Mouse (Mus musculus) midbrain, embryonic 10.5 days (tissue): Measurements from ENCODE around the gene Nelfe. TPM values are rescaled to one million over a fixed set of nuclear protein-coding genes. Genes with fewer than 3 reads are reported as not detected.
A peak's percentile ranks its signal among the peaks of the same experiment; 100 is the strongest.

Experiments used
- DNase-seq: peaks from one replicate; pipeline ENCODE4 v3.0.0-alpha.2; 2017; ENCODE audit warnings: low spot score
- H3K27ac ChIP-seq: fragments of 300-500 bp; sonication (generic); replicated peaks from 2 replicates; pipeline ENCODE4 v1.5.1; 2016; ENCODE audit warnings: mild to moderate bottlenecking
- H3K27me3 ChIP-seq: fragments of 300-500 bp; sonication (generic); 2 replicates; pipeline ENCODE4 v1.6.1; 2016; ENCODE audit warnings: low read depth, mild to moderate bottlenecking; ENCODE audit not compliant: poor library complexity, severe bottlenecking
- H3K36me3 ChIP-seq: fragments of 300-500 bp; sonication (generic); 2 replicates; pipeline ENCODE4 v1.6.1; 2016; ENCODE audit warnings: mild to moderate bottlenecking, moderate library complexity
- H3K4me1 ChIP-seq: fragments of 300-500 bp; sonication (generic); 2 replicates; pipeline ENCODE4 v1.6.1; 2016
- H3K4me3 ChIP-seq: fragments of 300-500 bp; sonication (generic); 2 replicates; pipeline ENCODE4 v1.5.1; 2016; ENCODE audit warnings: mild to moderate bottlenecking, moderate library complexity
- H3K9me3 ChIP-seq: fragments of 300-500 bp; sonication (generic); replicated peaks from 2 replicates; pipeline ENCODE4 v1.6.1; 2016; ENCODE audit warnings: mild to moderate bottlenecking
- WGBS: fragments of 180-500 bp; shearing (Covaris S2); methylation state at CpG from one replicate; pipeline ENCODE4 v1.1.7; 2016; 5-methylcytosine and 5-hydroxymethylcytosine counted together
- polyA plus RNA-seq: library from polyadenylated mRNA; unstranded; fragments of >200 nt; fragmentation: Nextera tagmentation; extraction: Ambion mirVana; gene quantifications from 2 replicates; pipeline ENCODE4 v1.2.1, GENCODE M21; 2016

Nelfe gene
- polyA plus RNA-seq, 1 experiment from 2014 or later = 137 TPM

- Histone ChIP-seq H3K4me1 (peaks cover 9% of the 10 kb centered on the region), H3K36me3 (no peaks in the 10 kb centered on the region), H3K27ac (no peak overlapping the region), H3K27me3 (peaks cover 25% of the 10 kb centered on the region), H3K9me3 (no peaks in the 10 kb centered on the region), H3K4me3 (no peak overlapping the region)
- DNase-seq = no peak
- 89% methylated on average over 6 of the region's 6 CpGs for WGBS
Observed at GRCm38 (mm10) chr17:34884704-34885103, 34.5 kb downstream of the Nelfe start.

- Histone ChIP-seq H3K36me3 (no peaks in the 10 kb centered on the region), H3K4me3 (no peak overlapping the region), H3K27me3 (peaks cover 25% of the 10 kb centered on the region), H3K4me1 (peaks cover 9% of the 10 kb centered on the region), H3K27ac (no peak overlapping the region), H3K9me3 (no peaks in the 10 kb centered on the region)
- WGBS = 81% methylated on average over 3 of the region's 3 CpGs
- DNase-seq = no peak
Observed at GRCm38 (mm10) chr17:34885615-34886014, 35.4 kb downstream of the Nelfe start.

GRCm38 (mm10) chr17:34887942-34888341 is 37.8 kb downstream of the Nelfe start:
- H3K36me3 ChIP-seq = no peaks in the 10 kb centered on the region
- H3K27ac ChIP-seq = no peak overlapping the region
- no peak overlapping the region for H3K4me3 ChIP-seq
- no peaks in the 10 kb centered on the region for H3K9me3 ChIP-seq
- H3K4me1 ChIP-seq = peaks cover under 1% of the 10 kb centered on the region; the same call in 1 of the 2 replicates
- peaks cover 8% of the 10 kb centered on the region; the same call in 1 of the 2 replicates for H3K27me3 ChIP-seq
- 84% methylated on average over 5 of the region's 5 CpGs for WGBS
- DNase-seq = no peak

DNA sequence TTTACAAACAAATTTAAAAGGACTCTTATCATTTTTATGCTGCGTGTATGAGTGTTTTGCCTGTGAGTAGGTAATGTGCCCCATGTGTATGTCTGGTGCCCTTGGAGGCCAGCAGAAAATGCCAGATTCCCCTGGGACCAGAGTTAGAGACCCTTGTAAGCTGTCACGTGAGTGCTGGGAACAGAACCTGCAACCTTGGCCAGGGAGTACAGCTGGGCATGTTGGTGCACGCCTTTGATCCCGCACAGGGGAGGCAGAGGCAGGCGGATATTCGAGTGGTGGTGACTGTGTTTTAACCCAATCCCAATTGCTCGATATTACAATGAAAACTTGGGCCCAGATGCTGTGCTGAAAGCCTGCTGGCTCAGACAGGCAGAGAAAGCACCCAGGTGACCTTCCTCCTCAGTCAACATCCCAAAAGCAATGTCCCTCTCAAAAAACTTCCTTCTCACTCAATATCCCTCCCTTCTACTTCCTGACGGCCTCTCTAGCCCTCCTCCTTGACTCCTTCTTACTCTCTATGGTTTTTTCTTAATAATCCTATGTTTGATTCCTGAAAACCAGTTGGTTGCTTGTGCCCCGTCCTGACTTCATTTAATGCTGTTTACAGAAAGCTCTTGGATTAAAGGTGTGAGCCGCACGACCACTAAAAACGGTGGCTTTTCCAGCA is 40.0 kb downstream of the Nelfe start:
- DNase-seq = no peak
- H3K36me3 ChIP-seq = no peaks in the 10 kb centered on the region
- H3K4me3 ChIP-seq = no peak overlapping the region
- no peaks in the 10 kb centered on the region for H3K27me3 ChIP-seq
- peaks cover 22% of the 10 kb centered on the region for H3K4me1 ChIP-seq
- 89% methylated on average over 12 of the region's 12 CpGs for WGBS
- no peaks in the 10 kb centered on the region for H3K9me3 ChIP-seq
- no peak overlapping the region for H3K27ac ChIP-seq

GRCm38 (mm10) chr17:34891377-34891776 is 41.2 kb downstream of the Nelfe start:
- H3K9me3 ChIP-seq = peaks cover 6% of the 10 kb centered on the region; the same call in 1 of the 2 replicates

DNA sequence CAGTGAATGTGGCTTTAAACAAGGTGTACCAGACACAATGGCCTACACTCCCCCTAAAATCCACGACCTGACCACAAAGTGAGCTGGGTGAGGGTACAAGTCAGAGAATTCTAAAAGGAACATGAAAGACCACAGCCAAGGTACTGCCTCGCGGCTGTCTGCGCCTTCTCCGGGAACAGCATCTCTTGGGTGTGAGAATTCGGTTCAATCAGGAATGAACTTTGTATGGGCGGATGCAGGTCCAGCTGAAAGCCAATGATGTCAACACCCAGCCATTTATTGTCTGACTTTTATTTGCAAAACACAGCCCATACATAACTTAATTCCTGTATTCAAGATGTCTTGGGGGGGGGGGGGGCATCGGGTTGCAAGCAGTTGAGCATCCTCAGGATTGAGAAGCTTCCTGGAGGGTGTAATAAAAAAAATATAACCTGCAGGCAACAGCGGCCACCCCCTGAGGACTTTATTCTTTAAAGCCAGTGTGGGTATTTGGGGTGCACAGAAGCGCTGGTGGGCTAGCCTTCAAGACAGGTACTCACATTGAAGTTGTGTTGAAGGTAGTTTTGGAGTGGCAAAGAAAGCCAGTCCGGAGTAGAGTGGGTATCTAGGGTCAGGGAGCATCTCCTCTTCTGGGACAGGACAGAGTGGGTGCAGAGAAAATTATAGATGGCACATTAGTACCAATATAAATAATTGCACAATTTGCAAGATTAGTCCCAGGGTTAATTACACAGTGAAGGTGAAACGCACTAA is 43.1 kb downstream of the Nelfe start:
- WGBS = 76% methylated on average over 12 of the region's 12 CpGs
- peaks cover 49% of the 10 kb centered on the region for H3K4me1 ChIP-seq

More at GRCm38 (mm10) chr17:34891377-34891776, 41.2 kb downstream of the Nelfe start:
- Histone ChIP-seq H3K27ac (no peak overlapping the region), H3K4me1 (peaks cover 33% of the 10 kb centered on the region), H3K4me3 (no peak overlapping the region), H3K36me3 (peaks cover 11% of the 10 kb centered on the region), H3K27me3 (no peaks in the 10 kb centered on the region)
- 92% methylated on average over 2 of the region's 2 CpGs for WGBS
- no peak for DNase-seq

DNA sequence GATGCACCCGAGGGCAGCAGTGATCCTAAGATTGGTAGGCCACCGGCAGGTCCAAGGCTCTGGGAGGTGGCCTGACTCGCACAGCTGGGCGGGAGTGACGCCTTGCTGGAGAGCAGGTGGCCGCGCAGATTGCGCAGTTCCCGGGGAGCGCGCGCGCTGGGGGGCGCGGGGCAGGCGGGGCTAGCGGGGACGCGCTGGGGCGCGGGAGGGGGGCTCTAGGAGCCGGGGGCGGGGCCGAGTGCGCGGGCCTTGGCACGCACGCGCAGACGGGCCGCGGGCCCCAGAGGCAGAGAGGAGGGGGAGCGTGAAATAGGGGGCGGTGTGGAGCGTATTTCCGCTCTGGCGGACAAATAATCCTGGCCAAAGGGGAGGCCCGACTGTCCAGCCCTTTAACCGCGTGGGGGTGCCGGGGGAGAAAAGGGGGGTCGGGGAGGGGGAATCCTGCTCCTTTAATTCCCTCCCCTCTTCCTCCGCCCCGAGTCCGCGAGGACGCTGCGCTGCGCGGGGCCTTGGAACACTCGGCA is 43.9 kb downstream of the Nelfe start:
- peaks cover 7% of the 10 kb centered on the region; the same call in 1 of the 2 replicates for H3K9me3 ChIP-seq
- no peaks in the 10 kb centered on the region for H3K27me3 ChIP-seq
- peaks cover 16% of the 10 kb centered on the region for H3K36me3 ChIP-seq
- peak overlapping the region; percentile 98 for H3K27ac ChIP-seq
- H3K4me1 ChIP-seq = peaks cover 51% of the 10 kb centered on the region
- H3K4me3 ChIP-seq = peak overlapping the region; percentile 100
- peak; percentile 96 for DNase-seq
- WGBS = under 1% methylated on average over 39 of the region's 51 CpGs

More for the DNA sequence above, 43.1 kb downstream of the Nelfe start:
- no peak for DNase-seq
- peak overlapping the region; percentile 98 for H3K27ac ChIP-seq
- H3K4me3 ChIP-seq = peak overlapping the region; percentile 100
- peaks cover 7% of the 10 kb centered on the region; the same call in 1 of the 2 replicates for H3K9me3 ChIP-seq
- H3K36me3 ChIP-seq = peaks cover 16% of the 10 kb centered on the region
- no peaks in the 10 kb centered on the region for H3K27me3 ChIP-seq

GRCm38 (mm10) chr17:34894801-34895530 is 44.8 kb downstream of the Nelfe start:
- Histone ChIP-seq H3K9me3 (peaks cover 7% of the 10 kb centered on the region; the same call in 1 of the 2 replicates), H3K27ac (peak overlapping the region; percentile 98), H3K36me3 (peaks cover 16% of the 10 kb centered on the region), H3K4me3 (peak overlapping the region; percentile 100), H3K4me1 (peaks cover 59% of the 10 kb centered on the region), H3K27me3 (no peaks in the 10 kb centered on the region)
- WGBS = 9% methylated on average over 51 of the region's 51 CpGs
- DNase-seq = peak; percentile 53

GRCm38 (mm10) chr17:34895724-34896123 is 45.5 kb downstream of the Nelfe start:
- no peak for DNase-seq
- Histone ChIP-seq H3K9me3 (peaks cover 7% of the 10 kb centered on the region; the same call in 1 of the 2 replicates), H3K4me3 (peak overlapping the region; percentile 100), H3K27me3 (no peaks in the 10 kb centered on the region), H3K4me1 (peaks cover 66% of the 10 kb centered on the region), H3K36me3 (peaks cover 20% of the 10 kb centered on the region), H3K27ac (peak overlapping the region; percentile 98)
- whole genome bisulfite sequencing = 94% methylated on average over 15 of the region's 15 CpGs

DNA sequence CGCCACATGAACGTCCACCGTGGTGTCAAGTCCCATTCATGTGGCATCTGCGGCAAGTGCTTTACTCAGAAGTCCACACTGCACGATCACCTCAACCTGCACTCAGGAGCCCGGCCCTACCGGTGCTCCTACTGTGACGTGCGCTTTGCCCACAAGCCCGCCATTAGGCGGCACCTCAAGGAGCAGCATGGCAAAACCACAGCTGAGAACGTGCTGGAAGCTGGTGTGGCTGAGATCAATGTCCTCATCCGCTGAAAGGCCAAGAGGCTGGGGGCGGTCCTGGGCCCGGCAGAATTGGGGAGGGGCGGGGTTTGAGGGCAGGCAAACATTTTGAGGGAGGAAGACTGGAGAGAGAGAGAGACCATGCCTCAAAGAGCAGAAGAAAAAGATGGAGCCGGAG is 46.2 kb downstream of the Nelfe start:
- H3K9me3 ChIP-seq = peaks cover 7% of the 10 kb centered on the region; the same call in 1 of the 2 replicates
- peak overlapping the region; percentile 98 for H3K27ac ChIP-seq
- WGBS = 87% methylated on average over 17 of the region's 17 CpGs
- H3K4me1 ChIP-seq = peaks cover 67% of the 10 kb centered on the region
- H3K27me3 ChIP-seq = no peaks in the 10 kb centered on the region
- peaks cover 27% of the 10 kb centered on the region for H3K36me3 ChIP-seq
- H3K4me3 ChIP-seq = peak overlapping the region; percentile 100
- DNase-seq = no peak

DNA sequence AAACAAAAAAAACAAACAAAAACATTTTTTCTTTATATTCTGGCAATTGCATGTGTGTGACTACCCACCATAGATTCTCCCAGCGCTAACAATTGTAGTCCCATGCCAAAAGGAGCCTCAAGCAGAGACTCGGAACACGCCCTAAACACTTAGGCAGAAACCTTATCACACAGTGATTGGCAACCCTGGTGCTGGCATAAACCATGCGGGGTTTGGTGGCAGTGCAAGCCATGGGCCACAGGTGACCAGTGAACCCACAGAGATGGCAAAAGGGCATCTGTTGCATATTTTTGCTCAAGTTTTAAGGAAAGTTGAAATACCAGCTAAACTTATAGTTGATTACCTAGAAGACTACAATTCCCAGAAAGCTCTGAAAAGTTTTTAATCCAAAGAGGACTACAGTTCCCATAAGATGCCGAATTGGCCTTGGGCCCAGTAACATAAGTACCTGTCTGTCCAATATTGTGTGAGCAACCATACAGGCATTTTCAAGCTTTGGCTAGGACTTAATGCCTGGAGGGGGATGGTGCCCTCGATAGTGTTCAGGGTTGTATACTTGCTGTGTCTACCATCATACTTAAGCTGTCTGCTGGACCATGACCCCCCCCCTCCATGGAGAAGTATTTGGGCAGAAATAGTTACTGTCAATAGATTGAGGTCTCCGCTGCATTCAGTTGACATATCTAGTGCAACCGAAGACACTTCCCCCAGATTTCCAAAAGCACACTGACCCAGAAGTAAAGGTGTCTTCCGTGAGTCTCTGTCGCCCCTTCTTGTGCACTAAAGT is 47.4 kb downstream of the Nelfe start:
- DNase-seq = no peak

More for the DNA sequence above, 47.4 kb downstream of the Nelfe start:
- WGBS = 27% methylated on average over 10 of the region's 10 CpGs
- peaks cover 37% of the 10 kb centered on the region for H3K36me3 ChIP-seq
- H3K27me3 ChIP-seq = no peaks in the 10 kb centered on the region
- H3K27ac ChIP-seq = peak overlapping the region; percentile 99
- H3K9me3 ChIP-seq = peaks cover 7% of the 10 kb centered on the region; the same call in 1 of the 2 replicates
- peak overlapping the region; percentile 100 for H3K4me3 ChIP-seq
- H3K4me1 ChIP-seq = peaks cover 67% of the 10 kb centered on the region
